Mouse (Mus musculus): ENCODE data around the gene Ap2s1.

- TF ChIP-seq GATA1 (IDR thresholded peaks at IDR 0.05; ENCODE audit: low read length) (no peak), TAL1 (IDR thresholded peaks at IDR 0.05; ENCODE audit: low read length) (no peak)
Measured at GRCm38 (mm10) chr7:16794886-16795285, 56.7 kb downstream of the Ap2s1 start.

Measured in erythroblast, embryonic 14.5 days (primary cell).